Mouse (Mus musculus): ENCODE data around the gene Pnpla3. TPM values are rescaled to one million over a fixed set of nuclear protein-coding genes. Genes with fewer than 3 reads are reported as not detected.
A peak's percentile ranks its signal among the peaks of the same experiment; 100 is the strongest.

Gene Pnpla3
- polyA plus RNA-seq, 1 experiment from 2014 or later: 2.2 TPM

GRCm38 (mm10) chr15:84226918-84227317 lies 59.3 kb downstream of the Pnpla3 start:
- H3K4me1 ChIP-seq: peaks cover 69% of the 10 kb centered on the region
- DNase-seq (ENCODE audit: low spot score): peak; percentile 40

GRCm38 (mm10) chr15:84230661-84231060 lies 63.0 kb downstream of the Pnpla3 start:
- no peaks in the 10 kb centered on the region for H3K9me3 ChIP-seq (replicated peaks)
- H3K4me1 ChIP-seq: peaks cover 77% of the 10 kb centered on the region
- no peak for DNase-seq (ENCODE audit: low spot score)
- peak overlapping the region; percentile 61 for H3K4me3 ChIP-seq
- 0 out of 2 replicates have a peak, but pooled peaks cover 2% of the 10 kb centered on the region for H3K36me3 ChIP-seq
- peaks cover 38% of the 10 kb centered on the region for H3K27me3 ChIP-seq (ENCODE audit: low read depth, poor library complexity, severe bottlenecking)
- 4% methylated on average over 5 of the region's 5 CpGs for WGBS
- H3K27ac ChIP-seq (replicated peaks): peak overlapping the region; percentile 83

More at GRCm38 (mm10) chr15:84226918-84227317, 59.3 kb downstream of the Pnpla3 start:
- H3K36me3 ChIP-seq: no peaks in the 10 kb centered on the region
- no peak overlapping the region for H3K4me3 ChIP-seq
- H3K27me3 ChIP-seq (ENCODE audit: low read depth, poor library complexity, severe bottlenecking): peaks cover 22% of the 10 kb centered on the region
- 69% methylated on average over 15 of the region's 15 CpGs for WGBS
- peak overlapping the region; percentile 77 for H3K27ac ChIP-seq (replicated peaks)
- no peaks in the 10 kb centered on the region for H3K9me3 ChIP-seq (replicated peaks)

- peak; percentile 47 for DNase-seq (ENCODE audit: low spot score)
- Histone ChIP-seq H3K27me3 (ENCODE audit: low read depth, poor library complexity, severe bottlenecking) (peaks cover 38% of the 10 kb centered on the region), H3K4me3 (peak overlapping the region; percentile 61), H3K27ac (replicated peaks) (peak overlapping the region; percentile 83), H3K9me3 (replicated peaks) (no peaks in the 10 kb centered on the region), H3K4me1 (peaks cover 75% of the 10 kb centered on the region), H3K36me3 (0 out of 2 replicates have a peak, but pooled peaks cover 2% of the 10 kb centered on the region)
- WGBS: 2% methylated on average over 16 of the region's 16 CpGs
Observed at GRCm38 (mm10) chr15:84231113-84231712, 63.6 kb downstream of the Pnpla3 start.

GRCm38 (mm10) chr15:84231721-84232561 lies 64.3 kb downstream of the Pnpla3 start, which contains the start of gene Parvb:
Gene Parvb (plus strand): TSS chr15:84232043.
- Histone ChIP-seq H3K9me3 (replicated peaks) (no peaks in the 10 kb centered on the region), H3K36me3 (0 out of 2 replicates have a peak, but pooled peaks cover 2% of the 10 kb centered on the region), H3K27ac (replicated peaks) (peak within 1 kb of the TSS; percentile 83), H3K4me1 (peaks cover 71% of the 10 kb centered on the region), H3K27me3 (ENCODE audit: low read depth, poor library complexity, severe bottlenecking) (peaks cover 40% of the 10 kb centered on the region), H3K4me3 (peak within 1 kb of the TSS; percentile 61)
- WGBS: under 1% methylated on average over 53 of the region's 53 CpGs
- peak; percentile 65 for DNase-seq (ENCODE audit: low spot score)

- Histone ChIP-seq H3K4me3 (peak overlapping the region; percentile 61), H3K27me3 (ENCODE audit: low read depth, poor library complexity, severe bottlenecking) (peaks cover 47% of the 10 kb centered on the region), H3K9me3 (replicated peaks) (no peaks in the 10 kb centered on the region), H3K27ac (replicated peaks) (peak overlapping the region; percentile 83), H3K36me3 (0 out of 2 replicates have a peak, but pooled peaks cover 2% of the 10 kb centered on the region), H3K4me1 (peaks cover 71% of the 10 kb centered on the region)
- no peak for DNase-seq (ENCODE audit: low spot score)
- 5% methylated on average over 8 of the region's 8 CpGs for WGBS
Observed at GRCm38 (mm10) chr15:84232609-84233008, 65.0 kb downstream of the Pnpla3 start.

- H3K27ac ChIP-seq (replicated peaks): no peak overlapping the region
- 90% methylated on average over 7 of the region's 7 CpGs for WGBS
- peaks cover 59% of the 10 kb centered on the region for H3K27me3 ChIP-seq (ENCODE audit: low read depth, poor library complexity, severe bottlenecking)
- H3K4me3 ChIP-seq: no peak overlapping the region
- H3K36me3 ChIP-seq: 0 out of 2 replicates have a peak, but pooled peaks cover 2% of the 10 kb centered on the region
- no peaks in the 10 kb centered on the region for H3K9me3 ChIP-seq (replicated peaks)
- peaks cover 81% of the 10 kb centered on the region for H3K4me1 ChIP-seq
- no peak for DNase-seq (ENCODE audit: low spot score)
Observed at GRCm38 (mm10) chr15:84234794-84235581, 67.4 kb downstream of the Pnpla3 start.

GRCm38 (mm10) chr15:84235646-84236045 lies 68.0 kb downstream of the Pnpla3 start:
- Histone ChIP-seq H3K27me3 (ENCODE audit: low read depth, poor library complexity, severe bottlenecking) (peaks cover 54% of the 10 kb centered on the region), H3K9me3 (replicated peaks) (no peaks in the 10 kb centered on the region), H3K4me3 (no peak overlapping the region), H3K36me3 (0 out of 2 replicates have a peak, but pooled peaks cover 2% of the 10 kb centered on the region), H3K4me1 (peaks cover 75% of the 10 kb centered on the region), H3K27ac (replicated peaks) (0 out of 2 replicates have a peak overlapping the region, but pooled peaks have one; percentile 23)
- no peak for DNase-seq (ENCODE audit: low spot score)
- WGBS: 63% methylated on average over 7 of the region's 7 CpGs

Small RNA genes lying within 50 kb of the gene (microRNA-seq; reads per million reads assigned to microRNA genes)
- gene Mir6392: 1.5 reads per million

Other genes with a start within 250 kb of the Pnpla3 start
- 0.24 and 0.26 TPM in 2 replicates for gene Efcab6, start 102.5 kb upstream of the Pnpla3 start, polyA plus RNA-seq (2016; fragmentation: Nextera tagmentation; extraction: Ambion mirVana)
- 11.2 and 14.3 TPM in 2 replicates for gene Sult4a1, start 62.1 kb upstream of the Pnpla3 start, polyA plus RNA-seq (2016; fragmentation: Nextera tagmentation; extraction: Ambion mirVana)
- gene Pnpla5, start 44.7 kb upstream of the Pnpla3 start, polyA plus RNA-seq (2016; fragmentation: Nextera tagmentation; extraction: Ambion mirVana): not detected in 2 replicates
- 108 and 110 TPM in 2 replicates for gene Samm50, start 24.4 kb downstream of the Pnpla3 start, polyA plus RNA-seq (2016; fragmentation: Nextera tagmentation; extraction: Ambion mirVana)
- 7.4 and 8.4 TPM in 2 replicates for gene Parvb, start 64.2 kb downstream of the Pnpla3 start, polyA plus RNA-seq (2016; fragmentation: Nextera tagmentation; extraction: Ambion mirVana)
- gene Parvg, start 156.2 kb downstream of the Pnpla3 start, polyA plus RNA-seq (2016; fragmentation: Nextera tagmentation; extraction: Ambion mirVana): 0.89 and 1.0 TPM in 2 replicates

Measured in midbrain, embryonic 10.5 days (tissue).